Mouse (Mus musculus) stomach, postnatal 0 days (tissue): Measurements from ENCODE around the gene Polr1d. TPM values are rescaled to one million over a fixed set of nuclear protein-coding genes. Genes with fewer than 3 reads are reported as not detected.
A peak's percentile ranks its signal among the peaks of the same experiment; 100 is the strongest.

ENCODE experiments used
- ATAC-seq: fragments of 200-750 bp; cut with Nextera tagmentation; 2 replicates; pipeline ENCODE4 v1.8.0; 2017; ENCODE audit not compliant: low FRiP score, low TSS enrichment
- DNase-seq: peaks from one replicate; pipeline ENCODE4 v3.0.0-alpha.2; 2016; ENCODE audit warnings: low spot score
- H3K27ac ChIP-seq: fragments of 300-500 bp; sonication (generic); replicated peaks from 2 replicates; pipeline ENCODE4 v1.5.1; 2014; ENCODE audit warnings: mild to moderate bottlenecking, control low read depth
- H3K27me3 ChIP-seq: fragments of 300-500 bp; sonication (generic); 2 replicates; pipeline ENCODE4 v1.6.1; 2014; ENCODE audit warnings: low read length; ENCODE audit not compliant: control insufficient read depth, insufficient read depth
- H3K36me3 ChIP-seq: fragments of 300-500 bp; sonication (generic); 2 replicates; pipeline ENCODE4 v1.6.1; 2014; ENCODE audit warnings: low read length, mixed read lengths; ENCODE audit not compliant: control insufficient read depth, insufficient read depth
- H3K4me1 ChIP-seq: fragments of 300-500 bp; sonication (generic); replicated peaks from 2 replicates; pipeline ENCODE4 v1.6.1; 2014; ENCODE audit warnings: antibody characterized with exemption; ENCODE audit not compliant: control insufficient read depth, insufficient read depth
- H3K4me2 ChIP-seq: fragments of 300-500 bp; sonication (generic); replicated peaks from 2 replicates; pipeline ENCODE4 v1.6.1; 2014; ENCODE audit warnings: low read depth, mild to moderate bottlenecking, control low read depth, moderate library complexity
- H3K4me3 ChIP-seq: fragments of 300-500 bp; sonication (generic); 2 replicates; pipeline ENCODE4 v1.5.1; 2014; ENCODE audit warnings: low read depth, low read length, control low read depth
- H3K9ac ChIP-seq: fragments of 300-500 bp; sonication (generic); 2 replicates; pipeline ENCODE4 v1.6.1; 2014; ENCODE audit warnings: mild to moderate bottlenecking, low read length, control low read depth, mixed read lengths
- H3K9me3 ChIP-seq: fragments of 300-500 bp; sonication (generic); 2 replicates; pipeline ENCODE4 v1.6.1; 2016; ENCODE audit warnings: low read length; ENCODE audit not compliant: control insufficient read depth
- CTCF ChIP-seq: IDR thresholded peaks from 2 replicates; pipeline ENCODE4 v1.5.1; 2016; ENCODE audit warnings: antibody characterized with exemption, low read depth, mild to moderate bottlenecking, moderate library complexity
- EP300 ChIP-seq: optimal IDR thresholded peaks from 2 replicates; pipeline ENCODE3; 2016; ENCODE audit warnings: antibody characterized with exemption
- WGBS: fragments of 180-500 bp; shearing (Covaris S2); extraction: QIAGEN DNeasy Blood & Tissue Kit; methylation state at CpG from one replicate; pipeline ENCODE4 v1.1.7; 2014; 5-methylcytosine and 5-hydroxymethylcytosine counted together
- polyA plus RNA-seq: library from polyadenylated mRNA; unstranded; fragments of >200 nt; fragmentation: Nextera tagmentation; extraction: Ambion mirVana; gene quantifications from 2 replicates; pipeline ENCODE4 v1.2.1, GENCODE M21; 2015

The Polr1d gene
- polyA plus RNA-seq, 1 experiment from 2014 or later = 150 TPM

GRCm38 (mm10) chr5:147159320-147159719 lies 82.5 kb downstream of the Polr1d start:
- Histone ChIP-seq H3K27ac (no peak overlapping the region), H3K4me3 (no peak overlapping the region), H3K27me3 (no peaks in the 10 kb centered on the region), H3K4me2 (no peak overlapping the region), H3K9me3 (no peaks in the 10 kb centered on the region), H3K36me3 (no peaks in the 10 kb centered on the region), H3K4me1 (no peaks in the 10 kb centered on the region), H3K9ac (no peak overlapping the region)
- no peak for DNase-seq
- no peak for ATAC-seq
- TF ChIP-seq CTCF (no peak), EP300 (no peak)
- 80% methylated on average over 6 of the region's 6 CpGs for WGBS

GRCm38 (mm10) chr5:147159792-147160191 lies 82.9 kb downstream of the Polr1d start:
- 84% methylated on average over 2 of the region's 2 CpGs for WGBS
- no peak overlapping the region for H3K27ac ChIP-seq
- peak; percentile 59; the same call in 1 of the 2 replicates for ATAC-seq

More at GRCm38 (mm10) chr5:147159792-147160191, 82.9 kb downstream of the Polr1d start:
- no peaks in the 10 kb centered on the region for H3K4me1 ChIP-seq
- no peak for DNase-seq
- no peak overlapping the region for H3K4me3 ChIP-seq
- no peaks in the 10 kb centered on the region for H3K36me3 ChIP-seq
- no peak for TF ChIP-seq CTCF
- TF ChIP-seq EP300 = no peak
- no peak overlapping the region for H3K4me2 ChIP-seq
- no peaks in the 10 kb centered on the region for H3K27me3 ChIP-seq
- H3K9me3 ChIP-seq = no peaks in the 10 kb centered on the region
- H3K9ac ChIP-seq = no peak overlapping the region

Other genes starting within 250 kb of the Polr1d start
- gene Rpl21, start 244.2 kb upstream of the Polr1d start, polyA plus RNA-seq = 515 and 522 TPM in 2 replicates
- 13.7 and 13.8 TPM in 2 replicates for gene Rasl11a, start 232.0 kb upstream of the Polr1d start, polyA plus RNA-seq
- gene Gtf3a, start 128.4 kb upstream of the Polr1d start, polyA plus RNA-seq = 67.9 and 70.4 TPM in 2 replicates
- gene Mtif3, start 113.2 kb upstream of the Polr1d start, polyA plus RNA-seq = 21.0 and 25.0 TPM in 2 replicates
- gene Lnx2, start 464 bp upstream of the Polr1d start, polyA plus RNA-seq = 9.3 and 10.8 TPM in 2 replicates
- not detected in 2 replicates for gene Gsx1, start 111.6 kb downstream of the Polr1d start, polyA plus RNA-seq
- gene Pdx1, start 192.9 kb downstream of the Polr1d start, polyA plus RNA-seq = 3.0 and 3.6 TPM in 2 replicates
- gene Cdx2, start 230.2 kb downstream of the Polr1d start, polyA plus RNA-seq = 0.05 and 0.06 TPM in 2 replicates
- not detected in 2 replicates for gene Urad, start 245.4 kb downstream of the Polr1d start, polyA plus RNA-seq